Mouse (Mus musculus) brain, embryonic 14.5 days (tissue): Measurements from ENCODE around the gene Afap1. TPM values are rescaled to one million over a fixed set of nuclear protein-coding genes. Genes with fewer than 3 reads are reported as not detected.
A peak's percentile ranks its signal among the peaks of the same experiment; 100 is the strongest.

Source experiments
- DNase-seq: peaks from one replicate; pipeline ENCODE4 v3.0.0-alpha.2; 2011; ENCODE audit warnings: low read depth
- CTCF ChIP-seq: fragments of 200-500 bp; IDR thresholded peaks from 2 replicates; pipeline ENCODE4 v1.5.1; 2012; ENCODE audit warnings: inconsistent platforms, mild to moderate bottlenecking, moderate library complexity, borderline replicate concordance; ENCODE audit not compliant: insufficient read depth, insufficient read length; ENCODE audit errors: extremely low read depth
- POLR2A ChIP-seq: fragments of 200-500 bp; IDR thresholded peaks from 2 replicates; pipeline ENCODE4 v1.6.1; 2012; ENCODE audit warnings: mild to moderate bottlenecking, inconsistent platforms, borderline replicate concordance; ENCODE audit not compliant: poor library complexity, insufficient read depth, insufficient read length, severe bottlenecking; ENCODE audit errors: extremely low read depth
- polyA plus RNA-seq: library from polyadenylated mRNA; depleted of rRNA; stranded (reverse); fragments of >200 nt; gene quantifications from 2 replicates; pipeline ENCODE4 v1.2.3, GENCODE M21; 2012

Gene Afap1
- polyA plus RNA-seq, 1 experiment, result 97.5 TPM

DNA sequence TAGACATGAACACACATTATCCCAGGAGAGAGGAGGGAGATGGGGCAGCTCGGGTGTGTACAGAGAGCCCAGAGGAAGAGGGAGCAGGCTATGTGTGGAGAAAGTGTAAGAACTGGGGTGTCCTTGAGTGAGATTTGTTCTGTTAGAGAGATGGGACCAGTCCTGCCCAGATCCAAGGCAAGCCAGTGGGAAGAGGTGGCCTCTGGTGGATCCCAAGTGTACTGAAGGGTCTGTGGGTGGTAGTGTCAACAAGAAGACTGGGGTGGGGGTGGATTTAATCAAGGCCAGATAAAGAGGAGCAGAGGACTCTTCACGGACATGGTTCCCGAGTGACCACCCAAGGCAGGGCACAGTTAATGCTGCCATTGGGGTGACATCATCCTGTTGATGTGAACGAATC, 54.3 kb downstream of the Afap1 start:
- no peak for TF ChIP-seq CTCF
- no peak for DNase-seq

DNA sequence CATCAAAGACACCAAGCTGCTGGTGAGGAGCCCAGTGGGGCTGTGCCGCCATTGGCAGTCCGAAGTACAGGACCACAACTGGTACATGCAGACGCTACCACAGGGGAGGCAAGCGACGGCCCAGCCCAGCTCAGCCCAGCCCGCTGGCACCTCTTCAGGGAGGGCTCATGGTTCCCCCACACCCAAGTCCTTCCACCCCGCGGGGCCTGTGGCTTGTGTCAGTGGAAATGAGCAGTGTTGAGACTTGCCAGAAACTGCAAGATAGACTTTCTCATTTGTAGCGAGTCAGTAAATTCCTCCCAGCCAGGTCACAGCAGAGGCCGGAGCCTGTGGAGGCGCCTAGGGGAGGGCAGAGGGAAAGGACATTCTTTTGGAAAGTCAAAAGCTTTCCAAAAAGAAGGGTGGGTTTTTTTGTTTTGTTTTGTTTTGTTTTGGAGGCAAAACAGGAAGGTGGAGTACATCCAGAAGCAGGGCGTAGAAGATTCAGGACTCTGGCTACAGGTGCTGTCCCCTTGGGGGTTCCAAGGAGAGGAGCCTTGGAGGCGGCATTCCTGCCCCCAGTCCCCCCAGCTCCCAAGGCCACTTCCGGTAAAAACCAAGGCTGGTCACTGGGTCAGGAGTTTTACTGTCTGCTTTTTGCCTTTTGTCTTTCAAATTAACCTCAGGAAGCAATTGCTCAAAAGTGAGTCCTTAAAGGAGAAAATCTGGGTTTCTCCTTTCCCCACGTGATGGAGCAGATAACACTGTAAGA, 55.3 kb downstream of the Afap1 start:
- TF ChIP-seq CTCF (no peak), POLR2A (no peak)
- DNase-seq, result no peak

DNA sequence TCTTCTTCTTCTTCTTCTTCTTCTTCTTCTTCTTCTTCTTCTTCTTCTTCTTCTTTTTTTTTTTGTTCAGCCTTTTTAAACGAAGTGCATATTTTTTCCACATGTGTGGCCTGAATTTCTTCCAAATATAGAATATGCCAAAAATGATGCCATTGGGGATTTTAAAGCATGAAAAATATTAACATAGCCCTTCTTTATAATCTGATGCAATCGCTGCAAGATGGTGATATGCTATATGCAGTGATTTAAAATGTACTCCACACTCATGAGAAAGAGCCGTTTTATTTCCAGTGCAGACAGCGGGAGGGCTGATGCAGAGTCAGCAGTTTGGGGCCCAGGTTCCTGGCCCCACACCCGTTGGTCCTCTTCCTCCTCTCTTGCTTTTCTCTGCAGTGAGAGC, 55.9 kb downstream of the Afap1 start:
- TF ChIP-seq CTCF, result no peak
- no peak for TF ChIP-seq POLR2A

GRCm38 (mm10) chr5:35950504-35950903, 57.4 kb downstream of the Afap1 start:
- DNase-seq, result no peak
- TF ChIP-seq CTCF, result no peak
- TF ChIP-seq POLR2A, result no peak

More for the DNA sequence above, 55.9 kb downstream of the Afap1 start:
- no peak for DNase-seq

DNA sequence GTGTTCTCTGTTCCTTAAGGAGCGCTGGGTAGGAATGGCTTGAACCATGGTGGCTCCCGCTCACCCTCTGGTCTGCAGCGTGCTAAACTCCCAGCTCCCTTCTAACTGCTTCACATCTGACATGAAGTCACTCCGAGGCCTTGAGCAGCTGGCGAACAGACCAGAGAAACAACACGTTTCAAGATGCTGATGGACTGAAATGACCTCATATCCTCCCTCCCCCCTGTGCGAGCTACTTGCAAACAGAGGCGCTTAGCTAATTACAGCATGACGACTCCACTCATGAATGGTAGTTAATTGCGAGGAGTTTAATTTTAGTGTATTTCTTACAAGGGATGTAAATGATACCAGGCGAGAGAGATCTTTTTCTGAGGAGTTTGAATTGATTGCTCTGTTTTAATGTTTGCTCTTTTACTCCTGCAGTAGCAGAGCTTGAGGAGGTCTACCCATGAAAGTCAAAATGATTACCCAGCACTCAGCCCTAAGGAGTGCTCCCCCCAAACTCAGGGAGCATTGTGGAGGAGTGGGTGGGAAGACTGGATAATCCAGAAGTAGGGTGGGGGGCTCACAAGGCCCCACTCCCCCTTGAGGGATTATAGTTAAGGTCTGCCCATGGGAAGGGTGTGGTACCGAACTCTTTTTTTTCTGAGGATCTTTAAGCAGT, 61.1 kb downstream of the Afap1 start:
- TF ChIP-seq CTCF, result no peak
- no peak for TF ChIP-seq POLR2A
- peak; percentile 89 for DNase-seq

DNA sequence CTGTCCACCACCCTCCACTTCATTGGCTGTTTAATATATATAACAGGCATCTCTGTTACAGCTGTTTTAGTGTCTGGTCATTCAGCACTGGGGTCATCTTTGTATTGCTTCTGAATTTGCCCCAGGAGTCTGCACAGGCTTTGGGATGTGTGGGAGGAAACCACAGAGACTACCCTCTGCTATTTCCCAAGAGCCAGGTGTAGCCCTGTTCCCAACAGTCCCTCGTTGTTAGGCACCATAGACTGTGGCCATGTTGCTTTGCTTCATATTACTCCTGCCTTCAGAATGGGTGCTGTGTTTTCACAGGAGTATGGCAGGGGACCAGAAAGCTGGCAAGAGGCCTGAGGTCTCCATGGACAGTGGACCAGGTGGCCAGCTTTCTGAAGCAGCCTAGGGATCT, 63.1 kb downstream of the Afap1 start:
- TF ChIP-seq POLR2A (no peak), CTCF (no peak)
- DNase-seq, result no peak

GRCm38 (mm10) chr5:35958681-35959080, 65.6 kb downstream of the Afap1 start:
- no peak for DNase-seq
- TF ChIP-seq POLR2A (no peak), CTCF (peak; percentile 29; the same call in 1 of the 2 replicates)

DNA sequence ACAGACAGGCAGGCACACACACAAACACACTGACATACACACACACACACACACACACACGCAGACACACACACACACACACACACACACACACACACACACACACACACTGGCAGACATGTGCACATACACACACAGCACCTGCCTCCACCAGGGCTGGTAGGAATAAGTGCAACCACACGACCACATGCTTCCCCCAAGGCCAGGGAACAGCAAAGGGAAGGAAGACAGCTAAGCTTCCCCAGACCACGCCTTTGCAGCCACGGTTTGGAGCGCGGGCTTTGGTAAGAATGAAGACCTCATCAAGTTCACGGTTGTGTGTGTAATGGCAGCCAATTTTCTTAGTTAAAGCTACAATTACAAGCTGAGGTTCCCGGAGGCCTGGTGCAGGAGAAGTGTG, 67.0 kb downstream of the Afap1 start:
- DNase-seq, result peak; percentile 17
- TF ChIP-seq CTCF, result no peak
- TF ChIP-seq POLR2A, result no peak

GRCm38 (mm10) chr5:35961271-35961670, 68.2 kb downstream of the Afap1 start:
- TF ChIP-seq CTCF (no peak), POLR2A (no peak)
- no peak for DNase-seq

DNA sequence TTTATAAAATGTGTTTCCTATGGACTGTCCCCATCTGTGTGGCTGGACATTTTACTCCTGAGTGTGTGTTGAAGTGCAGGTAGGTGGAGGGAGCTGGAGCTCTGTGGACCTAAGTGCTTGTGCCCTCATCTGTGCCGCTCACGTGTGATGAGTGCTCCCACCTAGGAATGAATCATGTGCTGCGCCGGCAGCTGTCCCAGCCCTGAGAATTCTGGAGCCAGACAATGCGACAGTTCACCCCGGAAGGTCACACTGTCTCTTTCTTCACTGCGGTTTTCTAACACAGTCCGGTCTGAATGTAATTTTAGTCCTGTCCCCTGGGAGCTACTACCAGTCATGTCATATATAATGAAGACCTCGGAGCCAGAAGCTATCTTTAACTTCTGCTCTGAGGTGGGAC, 70.5 kb downstream of the Afap1 start:
- no peak for TF ChIP-seq POLR2A
- no peak for TF ChIP-seq CTCF
- no peak for DNase-seq

DNA sequence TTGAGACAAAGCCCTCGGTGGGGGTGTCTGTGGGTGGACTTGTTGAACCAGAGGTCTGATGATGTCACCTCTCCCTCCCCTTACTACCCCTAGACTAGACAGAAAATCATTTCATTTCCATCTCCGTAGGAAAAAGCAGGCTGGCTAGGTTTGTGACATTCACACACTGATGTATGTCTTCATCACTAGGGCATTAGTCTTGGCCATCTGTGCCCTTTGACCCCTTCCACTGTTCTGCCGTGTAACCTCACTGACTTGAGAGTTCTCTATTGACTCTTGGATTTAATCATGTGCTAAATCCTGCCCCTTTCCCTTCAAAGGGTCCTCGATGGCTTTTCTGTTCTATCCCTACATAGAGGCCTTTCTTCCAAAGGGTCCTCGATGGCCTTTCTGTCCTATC, 71.9 kb downstream of the Afap1 start:
- TF ChIP-seq POLR2A, result no peak
- no peak for TF ChIP-seq CTCF

DNA sequence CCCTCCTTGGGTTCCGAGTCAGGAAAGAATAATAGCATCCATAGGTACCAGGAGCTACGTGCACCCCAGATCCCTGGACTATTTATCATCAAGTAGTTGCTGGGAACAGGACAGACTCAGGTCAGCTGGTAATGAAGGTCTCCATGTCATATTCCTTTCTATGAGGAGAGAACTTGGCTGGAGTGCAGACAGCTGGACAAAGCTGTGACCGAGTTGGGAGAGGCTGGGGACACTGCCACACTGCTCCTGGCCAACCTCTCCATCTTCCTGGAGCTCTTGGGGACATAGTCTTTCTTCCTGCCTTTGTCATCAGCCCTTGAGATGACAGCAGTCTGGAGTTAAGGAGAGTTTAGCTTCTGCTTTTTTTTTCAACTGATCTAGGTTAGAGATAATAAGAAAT, 76.7 kb downstream of the Afap1 start:
- DNase-seq, result no peak

More for the DNA sequence above, 71.9 kb downstream of the Afap1 start:
- DNase-seq, result no peak

More for the DNA sequence above, 76.7 kb downstream of the Afap1 start:
- TF ChIP-seq CTCF (no peak), POLR2A (no peak)
